Mouse (Mus musculus) embryonic fibroblast, embryonic 13.5 days (primary cell): ENCODE data around the gene Slx4ip.

Source experiments
- CTCF ChIP-seq: IDR thresholded peaks from 2 replicates; pipeline ENCODE4 v1.5.1; 2011; ENCODE audit warnings: mild to moderate bottlenecking, control low read depth, low read length, moderate library complexity, borderline replicate concordance; ENCODE audit not compliant: insufficient read depth
- POLR2A ChIP-seq: IDR thresholded peaks from 2 replicates; pipeline ENCODE4 v1.6.1; 2011; ENCODE audit warnings: low read depth, mild to moderate bottlenecking, control low read depth, low read length, moderate library complexity

DNA sequence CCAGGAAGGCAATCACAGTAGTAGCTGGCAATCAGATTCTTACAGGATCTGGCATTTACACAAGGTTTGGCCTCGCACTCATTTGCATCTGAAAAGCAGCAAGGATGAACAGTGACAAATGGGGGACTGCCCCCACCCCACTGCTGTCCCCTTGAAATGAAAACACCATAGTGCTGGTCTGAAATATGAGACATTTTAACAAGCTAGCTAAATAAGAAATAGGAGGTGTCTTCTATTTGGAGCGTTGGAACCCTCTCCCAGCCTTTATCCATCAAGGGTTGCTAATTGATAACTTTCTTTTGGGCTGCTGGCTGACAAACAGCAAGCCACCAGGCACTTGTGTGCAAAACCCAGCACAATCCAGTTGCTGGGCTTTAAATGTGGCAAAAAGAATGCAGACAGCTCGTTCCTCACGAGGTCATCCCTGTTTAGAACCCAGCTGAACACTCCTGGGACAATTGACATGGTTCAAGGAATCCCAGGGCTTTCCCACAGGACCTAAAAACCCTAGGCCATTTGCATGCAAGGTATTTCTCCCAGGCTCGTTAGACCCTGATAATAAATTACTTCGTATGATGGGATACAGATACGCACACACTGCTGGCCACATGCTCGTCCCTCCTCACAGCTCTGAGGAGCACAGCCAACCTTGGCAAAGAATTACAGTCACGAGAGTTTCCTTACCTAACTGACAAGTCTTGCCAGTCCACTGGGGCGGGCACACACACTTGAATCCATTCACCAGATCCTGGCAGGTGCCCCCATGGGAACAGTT, 201.7 kb downstream of the Slx4ip start:
- TF ChIP-seq POLR2A = no peak
- no peak for TF ChIP-seq CTCF
